Mouse (Mus musculus): ENCODE results near the gene Iqcf1. TPM values are rescaled to one million over a fixed set of nuclear protein-coding genes. Genes with fewer than 3 reads are reported as not detected.

The Iqcf1 gene
- total and polyA plus RNA-seq, 3 experiments = not detected

DNA sequence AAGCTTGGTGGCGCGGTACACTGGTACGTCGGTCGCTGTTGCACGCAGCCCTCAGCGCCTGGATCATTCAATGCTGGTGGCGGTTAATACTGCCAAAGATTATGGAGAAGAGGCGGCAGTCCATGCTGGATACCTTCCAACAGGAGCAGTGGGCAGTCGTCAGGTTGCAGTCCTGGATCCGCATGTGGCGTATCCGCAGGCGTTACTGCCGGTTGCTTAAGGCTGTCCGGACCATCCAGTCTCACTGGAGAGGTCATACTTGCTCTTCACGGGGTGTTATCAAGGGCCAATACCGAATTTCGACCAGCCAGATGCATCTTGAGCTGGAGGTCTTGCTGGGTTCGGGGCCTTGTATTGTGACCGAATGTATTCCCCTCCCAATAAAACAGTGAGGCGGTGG, 2.1 kb downstream of the Iqcf1 start:
- no peaks in the 10 kb centered on the region for H3K36me3 ChIP-seq (replicated peaks in 1 of 2; ENCODE audit: control insufficient read depth in 1 of 2, insufficient read depth in 1 of 2, low read length in 1 of 2)
- in situ Hi-C loops (cut with MboI; ENCODE audit: low pct_ligation_motif_present, low pct_unique_long_range_greater_than_20kb, low sequenced_read_pairs) = no loop called here
- TF ChIP-seq CHD2 (IDR thresholded peaks at IDR 0.05; ENCODE audit: low read length) (no peak), MYC (IDR thresholded peaks at IDR 0.05; ENCODE audit: low read depth, low read length) (no peak), GABPA (IDR thresholded peaks at IDR 0.05; ENCODE audit: insufficient replicate concordance, low read depth, low read length) (no peak), NELFE (IDR thresholded peaks at IDR 0.05; ENCODE audit: low read depth, low read length) (no peak), MAX (IDR thresholded peaks at IDR 0.05; ENCODE audit: low read length) (no peak), ELF1 (IDR thresholded peaks at IDR 0.05; ENCODE audit: low read depth, low read length) (no peak), NRF1 (IDR thresholded peaks at IDR 0.05; ENCODE audit: low read depth, low read length) (no peak), USF1 (IDR thresholded peaks at IDR 0.05; ENCODE audit: low read depth, low read length) (no peak), JUN (IDR thresholded peaks at IDR 0.05; ENCODE audit: insufficient read depth, low read depth, low read length) (no peak), ZNF384 (IDR thresholded peaks at IDR 0.05; ENCODE audit: low read depth, low read length) (no peak), MAFK (IDR thresholded peaks at IDR 0.05; ENCODE audit: insufficient replicate concordance, low read length) (no peak), MAZ (IDR thresholded peaks at IDR 0.05; ENCODE audit: low read depth, low read length) (no peak), RAD21 (IDR thresholded peaks at IDR 0.05; ENCODE audit: low read depth, low read length) (no peak), POLR2AphosphoS2 (IDR thresholded peaks at IDR 0.05; ENCODE audit: low read depth, low read length) (no peak), CHD1 (IDR thresholded peaks at IDR 0.05; ENCODE audit: low read depth, low read length) (no peak), ETS1 (conservative IDR thresholded peaks at IDR 0.05; ENCODE audit: low read depth, low read length) (no peak), ZKSCAN1 (IDR thresholded peaks at IDR 0.05; ENCODE audit: borderline replicate concordance, low read depth, low read length) (no peak), ZMIZ1 (IDR thresholded peaks at IDR 0.05; ENCODE audit: low read depth, low read length) (no peak)
- no peak overlapping the region for H3K4me2 ChIP-seq (ENCODE audit: insufficient read depth, low read depth, poor library complexity, severe bottlenecking)
- no peaks in the 10 kb centered on the region for H3K9me3 ChIP-seq (replicated peaks; ENCODE audit: low read length)
- DNase-seq (ENCODE audit: extremely low read depth) = no peak
- H3K79me2 ChIP-seq (replicated peaks; ENCODE audit: control insufficient read depth, extremely low read depth, insufficient read depth, poor library complexity, severe bottlenecking) = no peaks in the 10 kb centered on the region
- no peak overlapping the region for H3K9ac ChIP-seq (ENCODE audit: insufficient read depth, low read depth)
- dilution Hi-C loops (cut with MboI; ENCODE audit: extremely low pct_ligation_motif_present, extremely low pct_unique_long_range_greater_than_20kb, low sequenced_read_pairs) = no loop called here
- H3K4me3 ChIP-seq (replicated peaks in 1 of 3; ENCODE audit: low read depth in 2 of 3, low read length in 2 of 3, poor library complexity in 1 of 3) = no peak overlapping the region
- H3K27me3 ChIP-seq (replicated peaks) = no peaks in the 10 kb centered on the region
- no peak overlapping the region for H3K27ac ChIP-seq (ENCODE audit: insufficient read depth, low read depth)
- H3K4me1 ChIP-seq (ENCODE audit: control insufficient read depth in 1 of 2, insufficient read depth in 2 of 2) = no peaks in the 10 kb centered on the region

DNA sequence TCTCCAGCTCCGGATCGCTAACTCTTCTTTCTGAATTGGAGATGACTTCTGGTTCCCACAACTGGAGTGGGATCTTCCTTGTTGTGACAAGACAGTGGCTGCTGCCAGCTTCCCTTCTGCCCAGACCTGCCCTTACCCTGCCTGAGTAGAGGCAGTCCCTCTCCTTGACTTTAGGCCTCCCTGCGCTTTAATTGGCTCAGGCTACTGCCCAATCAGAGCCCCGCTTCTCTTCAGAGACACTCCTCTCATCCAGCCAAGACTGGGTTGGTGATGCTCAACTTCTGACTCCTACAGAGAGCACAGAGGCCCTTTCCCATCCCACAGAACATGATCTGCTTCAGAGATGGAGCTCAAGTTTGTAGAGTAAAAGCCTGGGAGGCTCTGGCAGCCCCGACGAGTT, 4.5 kb downstream of the Iqcf1 start:
- Histone ChIP-seq H3K4me2 (ENCODE audit: insufficient read depth, low read depth, poor library complexity, severe bottlenecking) (no peak overlapping the region), H3K4me3 (replicated peaks in 1 of 3; ENCODE audit: low read depth in 2 of 3, low read length in 2 of 3, poor library complexity in 1 of 3) (no peak overlapping the region), H3K27me3 (replicated peaks) (peaks cover 4% of the 10 kb centered on the region), H3K9ac (ENCODE audit: insufficient read depth, low read depth) (no peak overlapping the region), H3K36me3 (replicated peaks in 1 of 2; ENCODE audit: control insufficient read depth in 1 of 2, insufficient read depth in 1 of 2, low read length in 1 of 2) (no peaks in the 10 kb centered on the region), H3K4me1 (ENCODE audit: control insufficient read depth in 1 of 2, insufficient read depth in 2 of 2) (no peaks in the 10 kb centered on the region), H3K9me3 (replicated peaks; ENCODE audit: low read length) (no peaks in the 10 kb centered on the region), H3K79me2 (replicated peaks; ENCODE audit: control insufficient read depth, extremely low read depth, insufficient read depth, poor library complexity, severe bottlenecking) (no peaks in the 10 kb centered on the region), H3K27ac (ENCODE audit: insufficient read depth, low read depth) (no peak overlapping the region)
- no peak for DNase-seq (ENCODE audit: extremely low read depth)
- in situ Hi-C loops (cut with MboI; ENCODE audit: low pct_ligation_motif_present, low pct_unique_long_range_greater_than_20kb, low sequenced_read_pairs) = no loop called here
- dilution Hi-C loops (cut with MboI; ENCODE audit: extremely low pct_ligation_motif_present, extremely low pct_unique_long_range_greater_than_20kb, low sequenced_read_pairs) = no loop called here
- no peak for TF ChIP-seq CHD1 (IDR thresholded peaks at IDR 0.05; ENCODE audit: low read depth, low read length)
- TF ChIP-seq TCF12 (IDR thresholded peaks at IDR 0.05; ENCODE audit: low read depth, low read length) = no peak
- no peak for TF ChIP-seq EP300 (IDR thresholded peaks at IDR 0.05; ENCODE audit: low read length)
- TF ChIP-seq IRF4 (IDR thresholded peaks at IDR 0.05; ENCODE audit: low read depth, low read length) = no peak
- TF ChIP-seq ZKSCAN1 (IDR thresholded peaks at IDR 0.05; ENCODE audit: borderline replicate concordance, low read depth, low read length) = no peak
- no peak for TF ChIP-seq POLR2A (IDR thresholded peaks at IDR 0.05; ENCODE audit: low read depth, low read length)
- no peak for TF ChIP-seq MAZ (IDR thresholded peaks at IDR 0.05; ENCODE audit: low read depth, low read length)
- no peak for TF ChIP-seq JUN (IDR thresholded peaks at IDR 0.05; ENCODE audit: insufficient read depth, low read depth, low read length)
- no peak for TF ChIP-seq GABPA (IDR thresholded peaks at IDR 0.05; ENCODE audit: insufficient replicate concordance, low read depth, low read length)
- TF ChIP-seq NELFE (IDR thresholded peaks at IDR 0.05; ENCODE audit: low read depth, low read length) = no peak
- TF ChIP-seq JUND (conservative IDR thresholded peaks at IDR 0.05; ENCODE audit: low read depth, low read length) = no peak
- no peak for TF ChIP-seq MAX (IDR thresholded peaks at IDR 0.05; ENCODE audit: low read length)
- TF ChIP-seq RAD21 (IDR thresholded peaks at IDR 0.05; ENCODE audit: low read depth, low read length) = no peak
- no peak for TF ChIP-seq USF2 (conservative IDR thresholded peaks at IDR 0.05; ENCODE audit: low read depth, low read length)
- TF ChIP-seq ZC3H11A (IDR thresholded peaks at IDR 0.05; ENCODE audit: low read depth, low read length) = no peak
- TF ChIP-seq BHLHE40 (IDR thresholded peaks at IDR 0.05; ENCODE audit: low read depth, low read length) = no peak
- no peak for TF ChIP-seq SMC3 (IDR thresholded peaks at IDR 0.05; ENCODE audit: low read depth, low read length)
